Mouse (Mus musculus): ENCODE measurements around the gene Ltbr. TPM values are rescaled to one million over a fixed set of nuclear protein-coding genes. Genes with fewer than 3 reads are reported as not detected.

The Ltbr gene
- polyA plus RNA-seq, 1 experiment from 2014 or later, result 36.6 TPM

GRCm38 (mm10) chr6:125338791-125339660, 25.3 kb upstream of the Ltbr start:
- WGBS, result 76% methylated on average over 9 of the region's 9 CpGs
- no peak overlapping the region for H3K4me3 ChIP-seq (ENCODE audit: low read depth, low read length)
- no peak overlapping the region for H3K9ac ChIP-seq (ENCODE audit: low read length)
- 0 out of 2 replicates have a peak, but pooled peaks cover 2% of the 10 kb centered on the region for H3K4me1 ChIP-seq (ENCODE audit: control insufficient read depth, insufficient read depth, low read length)
- H3K36me3 ChIP-seq (ENCODE audit: control insufficient read depth, insufficient read depth, low read length), result no peaks in the 10 kb centered on the region
- H3K27ac ChIP-seq (replicated peaks; ENCODE audit: low read depth, low read length), result no peak overlapping the region
- no peak for ATAC-seq (ENCODE audit: insufficient number of reproducible peaks, low FRiP score, low TSS enrichment, low read depth)
- DNase-seq (ENCODE audit: low spot score), result no peak
- H3K27me3 ChIP-seq (ENCODE audit: control insufficient read depth, insufficient read depth, low read length), result no peaks in the 10 kb centered on the region
- H3K9me3 ChIP-seq (ENCODE audit: control insufficient read depth, low read length), result no peaks in the 10 kb centered on the region
- H3K4me2 ChIP-seq (ENCODE audit: low read depth, severe bottlenecking), result no peak overlapping the region

- DNase-seq (ENCODE audit: low spot score), result no peak
- no peak for ATAC-seq (ENCODE audit: insufficient number of reproducible peaks, low FRiP score, low TSS enrichment, low read depth)
- Histone ChIP-seq H3K9me3 (ENCODE audit: control insufficient read depth, low read length) (no peaks in the 10 kb centered on the region), H3K36me3 (ENCODE audit: control insufficient read depth, insufficient read depth, low read length) (no peaks in the 10 kb centered on the region), H3K27me3 (ENCODE audit: control insufficient read depth, insufficient read depth, low read length) (no peaks in the 10 kb centered on the region), H3K4me2 (ENCODE audit: low read depth, severe bottlenecking) (no peak overlapping the region), H3K4me1 (ENCODE audit: control insufficient read depth, insufficient read depth, low read length) (peaks cover 3% of the 10 kb centered on the region; the same call in 1 of the 2 replicates), H3K4me3 (ENCODE audit: low read depth, low read length) (no peak overlapping the region), H3K9ac (ENCODE audit: low read length) (no peak overlapping the region), H3K27ac (replicated peaks; ENCODE audit: low read depth, low read length) (no peak overlapping the region)
- WGBS, result 82% methylated on average over 2 of the region's 2 CpGs
Measured at GRCm38 (mm10) chr6:125334356-125334755, 20.7 kb upstream of the Ltbr start.

- H3K4me3 ChIP-seq (ENCODE audit: low read depth, low read length), result no peak overlapping the region
- H3K4me1 ChIP-seq (ENCODE audit: control insufficient read depth, insufficient read depth, low read length), result peaks cover 3% of the 10 kb centered on the region; the same call in 1 of the 2 replicates
- H3K27me3 ChIP-seq (ENCODE audit: control insufficient read depth, insufficient read depth, low read length), result no peaks in the 10 kb centered on the region
- no peak overlapping the region for H3K9ac ChIP-seq (ENCODE audit: low read length)
- H3K4me2 ChIP-seq (ENCODE audit: low read depth, severe bottlenecking), result no peak overlapping the region
- ATAC-seq (ENCODE audit: insufficient number of reproducible peaks, low FRiP score, low TSS enrichment, low read depth), result no peak
- 83% methylated on average over 14 of the region's 14 CpGs for WGBS
- no peak overlapping the region for H3K27ac ChIP-seq (replicated peaks; ENCODE audit: low read depth, low read length)
- DNase-seq (ENCODE audit: low spot score), result no peak
- no peaks in the 10 kb centered on the region for H3K9me3 ChIP-seq (ENCODE audit: control insufficient read depth, low read length)
- H3K36me3 ChIP-seq (ENCODE audit: control insufficient read depth, insufficient read depth, low read length), result no peaks in the 10 kb centered on the region
Measured at GRCm38 (mm10) chr6:125333112-125333899, 19.6 kb upstream of the Ltbr start.

- Histone ChIP-seq H3K4me2 (ENCODE audit: low read depth, severe bottlenecking) (peak overlapping the region; percentile 85), H3K27me3 (ENCODE audit: control insufficient read depth, insufficient read depth, low read length) (no peaks in the 10 kb centered on the region), H3K36me3 (ENCODE audit: control insufficient read depth, insufficient read depth, low read length) (no peaks in the 10 kb centered on the region), H3K9me3 (ENCODE audit: control insufficient read depth, low read length) (no peaks in the 10 kb centered on the region), H3K9ac (ENCODE audit: low read length) (peak overlapping the region; percentile 73), H3K4me3 (ENCODE audit: low read depth, low read length) (peak overlapping the region; percentile 54), H3K4me1 (ENCODE audit: control insufficient read depth, insufficient read depth, low read length) (peaks cover 3% of the 10 kb centered on the region; the same call in 1 of the 2 replicates), H3K27ac (replicated peaks; ENCODE audit: low read depth, low read length) (no peak overlapping the region)
- 1% methylated on average over 39 of the region's 39 CpGs for WGBS
- peak; percentile 69; the same call in 1 of the 2 replicates for ATAC-seq (ENCODE audit: insufficient number of reproducible peaks, low FRiP score, low TSS enrichment, low read depth)
- DNase-seq (ENCODE audit: low spot score), result peak; percentile 88
Measured at GRCm38 (mm10) chr6:125330626-125331326, 17.1 kb upstream of the Ltbr start.

- H3K4me3 ChIP-seq (ENCODE audit: low read depth, low read length), result no peak overlapping the region
- ATAC-seq (ENCODE audit: insufficient number of reproducible peaks, low FRiP score, low TSS enrichment, low read depth), result no peak
- 82% methylated on average over 5 of the region's 5 CpGs for WGBS
Measured at GRCm38 (mm10) chr6:125328243-125328642, 14.6 kb upstream of the Ltbr start.

GRCm38 (mm10) chr6:125325337-125325736, 11.7 kb upstream of the Ltbr start:
- H3K4me3 ChIP-seq (ENCODE audit: low read depth, low read length), result no peak overlapping the region
- H3K27me3 ChIP-seq (ENCODE audit: control insufficient read depth, insufficient read depth, low read length), result peaks cover 22% of the 10 kb centered on the region
- no peak overlapping the region for H3K9ac ChIP-seq (ENCODE audit: low read length)
- 74% methylated on average over 6 of the region's 6 CpGs for WGBS
- no peaks in the 10 kb centered on the region for H3K9me3 ChIP-seq (ENCODE audit: control insufficient read depth, low read length)
- H3K27ac ChIP-seq (replicated peaks; ENCODE audit: low read depth, low read length), result no peak overlapping the region
- no peak for ATAC-seq (ENCODE audit: insufficient number of reproducible peaks, low FRiP score, low TSS enrichment, low read depth)
- no peak for DNase-seq (ENCODE audit: low spot score)
- H3K4me2 ChIP-seq (ENCODE audit: low read depth, severe bottlenecking), result no peak overlapping the region
- no peaks in the 10 kb centered on the region for H3K36me3 ChIP-seq (ENCODE audit: control insufficient read depth, insufficient read depth, low read length)
- 0 out of 2 replicates have a peak, but pooled peaks cover 6% of the 10 kb centered on the region for H3K4me1 ChIP-seq (ENCODE audit: control insufficient read depth, insufficient read depth, low read length)

More at GRCm38 (mm10) chr6:125328243-125328642, 14.6 kb upstream of the Ltbr start:
- DNase-seq (ENCODE audit: low spot score), result no peak
- Histone ChIP-seq H3K9ac (ENCODE audit: low read length) (no peak overlapping the region), H3K36me3 (ENCODE audit: control insufficient read depth, insufficient read depth, low read length) (no peaks in the 10 kb centered on the region), H3K27ac (replicated peaks; ENCODE audit: low read depth, low read length) (no peak overlapping the region), H3K4me2 (ENCODE audit: low read depth, severe bottlenecking) (no peak overlapping the region), H3K9me3 (ENCODE audit: control insufficient read depth, low read length) (no peaks in the 10 kb centered on the region), H3K27me3 (ENCODE audit: control insufficient read depth, insufficient read depth, low read length) (no peaks in the 10 kb centered on the region), H3K4me1 (ENCODE audit: control insufficient read depth, insufficient read depth, low read length) (peaks cover 3% of the 10 kb centered on the region; the same call in 1 of the 2 replicates)

- no peak overlapping the region for H3K9ac ChIP-seq (ENCODE audit: low read length)
- H3K27ac ChIP-seq (replicated peaks; ENCODE audit: low read depth, low read length), result no peak overlapping the region
- H3K36me3 ChIP-seq (ENCODE audit: control insufficient read depth, insufficient read depth, low read length), result no peaks in the 10 kb centered on the region
- WGBS, result 59% methylated on average over 6 of the region's 6 CpGs
- peaks cover 29% of the 10 kb centered on the region for H3K27me3 ChIP-seq (ENCODE audit: control insufficient read depth, insufficient read depth, low read length)
- H3K4me3 ChIP-seq (ENCODE audit: low read depth, low read length), result no peak overlapping the region
- H3K4me1 ChIP-seq (ENCODE audit: control insufficient read depth, insufficient read depth, low read length), result 0 out of 2 replicates have a peak, but pooled peaks cover 6% of the 10 kb centered on the region
- H3K9me3 ChIP-seq (ENCODE audit: control insufficient read depth, low read length), result no peaks in the 10 kb centered on the region
- ATAC-seq (ENCODE audit: insufficient number of reproducible peaks, low FRiP score, low TSS enrichment, low read depth), result no peak
- no peak overlapping the region for H3K4me2 ChIP-seq (ENCODE audit: low read depth, severe bottlenecking)
- no peak for DNase-seq (ENCODE audit: low spot score)
Measured at GRCm38 (mm10) chr6:125323547-125323946, 9.9 kb upstream of the Ltbr start.

GRCm38 (mm10) chr6:125322794-125323193, 9.1 kb upstream of the Ltbr start:
- WGBS, result 66% methylated on average over 13 of the region's 13 CpGs
- Histone ChIP-seq H3K4me2 (ENCODE audit: low read depth, severe bottlenecking) (no peak overlapping the region), H3K27ac (replicated peaks; ENCODE audit: low read depth, low read length) (no peak overlapping the region), H3K36me3 (ENCODE audit: control insufficient read depth, insufficient read depth, low read length) (no peaks in the 10 kb centered on the region), H3K9ac (ENCODE audit: low read length) (no peak overlapping the region), H3K9me3 (ENCODE audit: control insufficient read depth, low read length) (no peaks in the 10 kb centered on the region), H3K4me3 (ENCODE audit: low read depth, low read length) (no peak overlapping the region), H3K27me3 (ENCODE audit: control insufficient read depth, insufficient read depth, low read length) (peaks cover 29% of the 10 kb centered on the region), H3K4me1 (ENCODE audit: control insufficient read depth, insufficient read depth, low read length) (0 out of 2 replicates have a peak, but pooled peaks cover 6% of the 10 kb centered on the region)
- no peak for DNase-seq (ENCODE audit: low spot score)
- ATAC-seq (ENCODE audit: insufficient number of reproducible peaks, low FRiP score, low TSS enrichment, low read depth), result no peak

All from limb, embryonic 11.5 days (tissue).